Mouse (Mus musculus) limb, embryonic 14.5 days (tissue): ENCODE data around the gene Hspa1a. TPM values are rescaled to one million over a fixed set of nuclear protein-coding genes. Genes with fewer than 3 reads are reported as not detected.

ENCODE experiments used
- ATAC-seq: fragments of 200-750 bp; cut with Nextera tagmentation; 2 replicates; pipeline ENCODE4 v1.8.0; 2017; ENCODE audit warnings: low read depth, moderate number of reproducible peaks, moderate TSS enrichment; ENCODE audit not compliant: low FRiP score
- DNase-seq: peaks from one replicate; pipeline ENCODE4 v3.0.0-alpha.2; 2015; ENCODE audit warnings: low spot score
- H3K27ac ChIP-seq: fragments of 300-500 bp; sonication (generic); replicated peaks from 2 replicates; pipeline ENCODE4 v1.5.1; 2014; ENCODE audit warnings: low read depth, mild to moderate bottlenecking, low read length, moderate library complexity, mixed read lengths
- H3K27me3 ChIP-seq: fragments of 300-500 bp; sonication (generic); 2 replicates; pipeline ENCODE4 v1.6.1; 2014; ENCODE audit warnings: low read length, mixed read lengths; ENCODE audit not compliant: control insufficient read depth, insufficient read depth
- H3K36me3 ChIP-seq: fragments of 300-500 bp; sonication (generic); 2 replicates; pipeline ENCODE4 v1.6.1; 2014; ENCODE audit warnings: mild to moderate bottlenecking, low read length, moderate library complexity, mixed read lengths; ENCODE audit not compliant: control insufficient read depth, insufficient read depth
- H3K4me1 ChIP-seq: fragments of 300-500 bp; sonication (generic); 2 replicates; pipeline ENCODE4 v1.6.1; 2014; ENCODE audit warnings: antibody characterized with exemption, low read length, mixed read lengths; ENCODE audit not compliant: control insufficient read depth, insufficient read depth
- H3K4me2 ChIP-seq: fragments of 300-500 bp; sonication (generic); replicated peaks from 2 replicates; pipeline ENCODE4 v1.6.1; 2014; ENCODE audit warnings: low read depth, mild to moderate bottlenecking, low read length, moderate library complexity; ENCODE audit not compliant: severe bottlenecking
- H3K4me3 ChIP-seq: fragments of 300-500 bp; sonication (generic); replicated peaks from 2 replicates; pipeline ENCODE4 v1.5.1; 2014; ENCODE audit warnings: low read length
- H3K9ac ChIP-seq: fragments of 300-500 bp; sonication (generic); 2 replicates; pipeline ENCODE4 v1.6.1; 2014; ENCODE audit warnings: mild to moderate bottlenecking, low read depth, low read length, moderate library complexity; ENCODE audit not compliant: severe bottlenecking
- H3K9me3 ChIP-seq: fragments of 300-500 bp; sonication (generic); 2 replicates; pipeline ENCODE4 v1.6.1; 2016; ENCODE audit warnings: low read length; ENCODE audit not compliant: control insufficient read depth
- POLR2A ChIP-seq: fragments of 200-500 bp; IDR thresholded peaks from 2 replicates; pipeline ENCODE4 v1.8.0; 2012; ENCODE audit warnings: inconsistent platforms, mild to moderate bottlenecking, moderate library complexity, borderline replicate concordance; ENCODE audit not compliant: insufficient read depth, insufficient read length; ENCODE audit errors: extremely low read depth
- WGBS: fragments of 180-500 bp; shearing (Covaris S2); extraction: QIAGEN DNeasy Blood & Tissue Kit; methylation state at CpG from one replicate; pipeline ENCODE4 v1.1.7; 2014; 5-methylcytosine and 5-hydroxymethylcytosine counted together
- polyA plus RNA-seq, 2 experiments: library from polyadenylated mRNA; depleted of rRNA in 1 of 2; stranded (reverse) in 1 of 2; unstranded in 1 of 2; fragments of >200 nt; fragmentation: Nextera tagmentation in 1 of 2; extraction: Ambion mirVana in 1 of 2; gene quantifications; 2 replicates each; pipeline versions ENCODE4 v1.2.1 to v1.2.3; 2012 to 2014

Hspa1a gene
- polyA plus RNA-seq, 2 experiments = 7.1 to 9.5 TPM

GRCm38 (mm10) chr17:34954831-34955230 is 17.1 kb downstream of the Hspa1a start:
- 57% methylated on average over 4 of the region's 4 CpGs for WGBS
- DNase-seq = no peak
- Histone ChIP-seq H3K9me3 (no peaks in the 10 kb centered on the region), H3K4me2 (no peak overlapping the region), H3K4me1 (peaks cover 9% of the 10 kb centered on the region), H3K9ac (no peak overlapping the region), H3K27ac (no peak overlapping the region), H3K36me3 (peaks cover 17% of the 10 kb centered on the region), H3K4me3 (no peak overlapping the region), H3K27me3 (peaks cover 7% of the 10 kb centered on the region; the same call in 1 of the 2 replicates)
- no peak for TF ChIP-seq POLR2A
- ATAC-seq = no peak

- TF ChIP-seq POLR2A = no peak
- ATAC-seq = no peak
- 85% methylated on average over 4 of the region's 4 CpGs for WGBS
Observed at GRCm38 (mm10) chr17:34953904-34954303, 18.1 kb downstream of the Hspa1a start.

DNA sequence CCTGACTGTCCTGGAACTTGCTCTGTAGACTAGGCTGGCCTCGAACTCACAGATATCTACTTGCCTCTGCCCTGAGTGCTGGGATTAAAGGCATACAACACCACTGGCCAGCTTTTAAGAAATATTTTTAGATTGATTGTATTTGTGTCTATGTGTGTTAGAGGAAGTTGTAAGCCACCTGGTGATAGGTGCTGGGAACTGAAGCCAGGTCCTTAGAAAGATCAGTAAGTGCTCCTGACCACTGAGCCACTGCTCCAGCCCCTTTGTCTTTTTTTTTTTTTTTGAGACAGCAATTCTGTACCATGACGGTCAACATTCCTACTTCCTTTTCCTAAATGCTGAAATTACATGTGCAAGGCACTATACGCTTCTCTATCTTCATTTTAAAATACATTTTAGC is 18.7 kb downstream of the Hspa1a start:
- Histone ChIP-seq H3K4me3 (no peak overlapping the region), H3K9ac (no peak overlapping the region; the same call in 1 of the 2 replicates), H3K27me3 (peaks cover 7% of the 10 kb centered on the region; the same call in 1 of the 2 replicates), H3K9me3 (no peaks in the 10 kb centered on the region), H3K4me1 (peaks cover 9% of the 10 kb centered on the region), H3K4me2 (no peak overlapping the region), H3K27ac (no peak overlapping the region), H3K36me3 (peaks cover 23% of the 10 kb centered on the region)
- no peak for ATAC-seq
- DNase-seq = no peak
- WGBS = 91% methylated on average over 3 of the region's 3 CpGs
- no peak for TF ChIP-seq POLR2A

More at GRCm38 (mm10) chr17:34953904-34954303, 18.1 kb downstream of the Hspa1a start:
- H3K36me3 ChIP-seq = peaks cover 23% of the 10 kb centered on the region
- no peak for DNase-seq
- H3K9me3 ChIP-seq = no peaks in the 10 kb centered on the region
- no peak overlapping the region for H3K9ac ChIP-seq
- peaks cover 9% of the 10 kb centered on the region for H3K4me1 ChIP-seq
- no peak overlapping the region for H3K27ac ChIP-seq
- H3K4me2 ChIP-seq = no peak overlapping the region
- H3K27me3 ChIP-seq = peaks cover 7% of the 10 kb centered on the region; the same call in 1 of the 2 replicates
- no peak overlapping the region for H3K4me3 ChIP-seq

GRCm38 (mm10) chr17:34952378-34953040 is 19.4 kb downstream of the Hspa1a start:
- H3K36me3 ChIP-seq = peaks cover 23% of the 10 kb centered on the region
- 1% methylated on average over 23 of the region's 23 CpGs for whole genome bisulfite sequencing
- H3K9me3 ChIP-seq = no peaks in the 10 kb centered on the region
- TF ChIP-seq POLR2A = peak; percentile 99
- peak; percentile 87 for ATAC-seq
- peak overlapping the region; percentile 99 for H3K9ac ChIP-seq
- DNase-seq = peak; percentile 78
- H3K27me3 ChIP-seq = peaks cover 7% of the 10 kb centered on the region; the same call in 1 of the 2 replicates
- peak overlapping the region; percentile 89 for H3K4me2 ChIP-seq
- H3K4me1 ChIP-seq = peaks cover 9% of the 10 kb centered on the region
- peak overlapping the region; percentile 98 for H3K4me3 ChIP-seq
- H3K27ac ChIP-seq = peak overlapping the region; percentile 95

DNA sequence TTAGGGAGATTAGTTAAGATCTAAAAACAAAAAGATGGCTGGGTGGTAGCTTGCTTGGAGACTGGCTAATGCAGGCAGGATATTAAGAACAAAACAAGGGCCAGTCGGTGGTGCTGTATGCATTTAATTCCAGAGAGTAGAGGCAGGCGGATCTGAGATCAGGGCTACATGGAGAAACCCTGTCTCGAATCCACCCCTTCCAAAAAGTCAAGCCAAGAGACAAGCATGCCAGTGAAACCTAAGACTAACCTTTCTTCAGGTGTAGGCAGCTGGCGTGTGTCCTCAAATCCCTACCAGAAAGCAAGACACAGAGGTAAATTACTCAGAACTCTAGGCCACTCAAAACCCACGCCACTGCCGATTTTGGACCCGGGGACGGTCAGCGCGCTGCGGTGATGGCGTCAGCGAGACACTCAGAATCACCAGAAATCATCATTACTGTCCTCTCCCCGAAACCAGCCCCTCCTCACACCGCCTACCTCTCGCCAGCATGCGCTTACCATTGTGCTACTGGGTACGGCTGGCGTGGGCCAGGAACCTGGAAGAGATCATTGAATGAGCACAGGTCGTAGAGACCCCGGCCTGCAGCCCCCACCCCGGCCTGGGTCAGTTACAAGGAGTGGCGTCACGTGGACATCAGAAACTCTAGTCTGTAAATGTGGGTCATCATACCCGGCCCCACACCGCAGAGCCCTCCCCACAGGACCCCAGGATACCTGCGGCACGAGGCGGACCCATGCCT is 20.1 kb downstream of the Hspa1a start:
- H3K4me2 ChIP-seq = peak overlapping the region; percentile 89
- no peak for DNase-seq
- ATAC-seq = no peak; the same call in 1 of the 2 replicates
- WGBS = under 1% methylated on average over 29 of the region's 29 CpGs
- H3K9me3 ChIP-seq = no peaks in the 10 kb centered on the region
- peaks cover 23% of the 10 kb centered on the region for H3K36me3 ChIP-seq
- no peak for TF ChIP-seq POLR2A
- H3K27ac ChIP-seq = peak overlapping the region; percentile 95
- H3K27me3 ChIP-seq = peaks cover 7% of the 10 kb centered on the region; the same call in 1 of the 2 replicates
- H3K9ac ChIP-seq = peak overlapping the region; percentile 99
- peaks cover 9% of the 10 kb centered on the region for H3K4me1 ChIP-seq
- peak overlapping the region; percentile 98 for H3K4me3 ChIP-seq
